Mouse (Mus musculus): ENCODE results near the gene Cyp27a1.

- no peak for TF ChIP-seq CTCF (IDR thresholded peaks at IDR 0.05; ENCODE audit: low read depth)
- TF ChIP-seq EP300 (IDR thresholded peaks at IDR 0.05; ENCODE audit: low read depth), result no peak
Measured at GRCm38 (mm10) chr1:74713859-74714730, 721 bp downstream of the Cyp27a1 start.
